Mouse (Mus musculus) C2C12 (cell line): Measurements from ENCODE around the gene Gpsm1. TPM values are rescaled to one million over a fixed set of nuclear protein-coding genes. Genes with fewer than 3 reads are reported as not detected.

Source experiments
- H3K27me3 ChIP-seq: one replicate; pipeline ENCODE4 v1.6.1; 2011; ENCODE audit not compliant: control insufficient read depth, insufficient read depth, insufficient read length
- H3K36me3 ChIP-seq: one replicate; pipeline ENCODE4 v1.6.1; 2011; ENCODE audit not compliant: control insufficient read depth, insufficient read depth
- H3K4me3 ChIP-seq: one replicate; pipeline ENCODE4 v1.5.1; 2011; ENCODE audit warnings: mild to moderate bottlenecking, control low read depth; ENCODE audit not compliant: poor library complexity, insufficient read depth, severe bottlenecking
- H3K79me2 ChIP-seq: one replicate; pipeline ENCODE4 v1.6.1; 2011; ENCODE audit not compliant: control insufficient read depth, insufficient read depth
- H3K79me3 ChIP-seq: one replicate; pipeline ENCODE4 v1.6.1; 2011; ENCODE audit warnings: low read depth, control low read depth
- H3ac ChIP-seq: one replicate; pipeline ENCODE3; 2011; ENCODE audit warnings: low read depth; ENCODE audit not compliant: control insufficient read depth, insufficient read length
- CEBPB ChIP-seq: IDR thresholded peaks from one replicate; pipeline ENCODE4 v1.6.1; 2011; ENCODE audit warnings: low read depth, mild to moderate bottlenecking, control low read depth, moderate library complexity
- CTCF ChIP-seq: IDR thresholded peaks from one replicate; pipeline ENCODE4 v1.5.1; 2011; ENCODE audit not compliant: control insufficient read depth, insufficient read depth, insufficient read length
- FOSL1 ChIP-seq: IDR thresholded peaks from one replicate; pipeline ENCODE4 v1.8.0; 2011; ENCODE audit warnings: mild to moderate bottlenecking, low read length; ENCODE audit not compliant: poor library complexity, insufficient read depth, severe bottlenecking
- MAX ChIP-seq: IDR thresholded peaks from one replicate; pipeline ENCODE4 v1.6.1; 2011; ENCODE audit warnings: mild to moderate bottlenecking, control low read depth
- MYOD1 ChIP-seq: IDR thresholded peaks from one replicate; pipeline ENCODE4 v1.6.1; 2011; ENCODE audit warnings: low read depth; ENCODE audit not compliant: control insufficient read depth, insufficient read length
- MYOG ChIP-seq: IDR thresholded peaks from one replicate; pipeline ENCODE4 v1.6.1; 2011; ENCODE audit not compliant: control insufficient read depth, insufficient read length; ENCODE audit errors: extremely low read depth
- USF1 ChIP-seq: IDR thresholded peaks from one replicate; pipeline ENCODE4 v1.6.1; 2011; ENCODE audit warnings: low read depth, mild to moderate bottlenecking, control low read depth, moderate library complexity
- polyA plus RNA-seq: library from polyadenylated mRNA; unstranded; fragments of >200 nt; fragmentation: generic; extraction: Trizol; gene quantifications from one replicate; pipeline ENCODE4 v1.2.1, GENCODE M21; 2012; ENCODE audit warnings: missing spikeins

Gpsm1 gene
- polyA plus RNA-seq, 1 experiment = 20.6 TPM

DNA sequence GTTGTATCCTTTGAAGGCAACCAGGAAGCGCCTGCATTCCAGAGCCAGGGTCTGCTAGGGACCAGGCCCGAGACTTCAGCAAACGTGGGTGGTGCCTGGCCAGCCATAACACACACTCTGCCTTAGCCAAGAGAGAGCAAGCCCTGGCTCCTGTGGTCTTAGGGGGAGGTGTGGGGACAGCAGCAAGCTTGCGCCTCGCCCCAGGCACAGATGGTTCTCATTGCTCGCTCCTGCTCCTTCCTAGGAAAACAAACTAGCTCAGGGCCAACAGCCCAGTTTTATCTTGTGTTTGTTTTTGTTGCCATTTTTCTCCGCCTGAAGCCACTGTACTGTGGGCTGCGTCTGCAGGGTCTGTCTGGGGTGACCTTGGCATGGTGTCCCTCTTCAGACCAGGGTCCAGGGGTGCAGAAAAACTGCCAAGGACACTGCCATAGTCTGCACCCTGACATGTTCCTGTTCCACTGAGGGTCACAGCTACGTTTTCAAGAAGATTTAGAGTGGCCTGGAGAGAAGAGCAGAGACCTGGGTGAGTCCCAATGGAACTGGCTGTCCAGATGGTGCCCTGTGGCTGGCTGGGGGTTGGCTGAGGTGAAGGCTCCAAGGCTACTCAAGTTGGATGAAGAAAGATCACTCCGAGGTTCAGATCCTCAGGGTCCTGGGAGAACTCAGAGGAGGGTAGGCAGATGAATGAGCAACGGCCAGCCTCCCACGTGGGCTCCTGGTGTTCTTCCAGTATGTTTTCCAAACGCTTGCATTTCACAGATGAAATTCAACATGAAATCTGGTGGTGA, 839 bp upstream of the Gpsm1 start:
- Histone ChIP-seq H3K4me3 (peak overlapping the region; percentile 65), H3K27me3 (no peaks in the 10 kb centered on the region), H3K79me3 (peaks cover 2% of the 10 kb centered on the region), H3K79me2 (peaks cover 29% of the 10 kb centered on the region), H3ac (no peak overlapping the region), H3K36me3 (no peaks in the 10 kb centered on the region)
- TF ChIP-seq MYOG (no peak), CEBPB (no peak), MAX (no peak), MYOD1 (no peak), FOSL1 (no peak), CTCF (no peak), USF1 (no peak)

DNA sequence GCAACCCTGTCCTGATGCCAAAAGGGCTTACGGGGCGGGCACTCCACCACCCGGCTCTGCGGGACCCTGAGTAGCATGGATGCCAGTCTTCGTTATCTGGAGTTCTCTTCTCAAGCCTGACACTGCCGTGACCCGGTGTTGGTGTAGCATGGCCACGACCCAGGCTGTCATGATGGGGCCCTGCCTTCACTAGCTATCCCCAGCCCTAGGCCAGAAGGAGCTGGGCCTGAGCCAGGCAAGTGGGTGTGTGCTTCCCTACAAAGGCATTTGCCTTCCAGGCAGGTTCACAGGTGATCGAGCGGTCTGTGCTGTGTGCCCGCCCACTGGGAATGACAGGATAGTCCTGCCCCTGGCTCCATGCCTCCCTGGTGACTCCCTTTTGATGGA, 603 bp downstream of the Gpsm1 start:
- peak overlapping the region; percentile 65 for H3K4me3 ChIP-seq
- no peak for TF ChIP-seq MYOD1
- TF ChIP-seq CTCF = no peak
- TF ChIP-seq USF1 = no peak
- TF ChIP-seq CEBPB = no peak
- no peak for TF ChIP-seq MAX
- H3K27me3 ChIP-seq = no peaks in the 10 kb centered on the region
- peaks cover 2% of the 10 kb centered on the region for H3K79me3 ChIP-seq
- peak overlapping the region; percentile 74 for H3ac ChIP-seq
- H3K79me2 ChIP-seq = peaks cover 37% of the 10 kb centered on the region
- H3K36me3 ChIP-seq = no peaks in the 10 kb centered on the region

DNA sequence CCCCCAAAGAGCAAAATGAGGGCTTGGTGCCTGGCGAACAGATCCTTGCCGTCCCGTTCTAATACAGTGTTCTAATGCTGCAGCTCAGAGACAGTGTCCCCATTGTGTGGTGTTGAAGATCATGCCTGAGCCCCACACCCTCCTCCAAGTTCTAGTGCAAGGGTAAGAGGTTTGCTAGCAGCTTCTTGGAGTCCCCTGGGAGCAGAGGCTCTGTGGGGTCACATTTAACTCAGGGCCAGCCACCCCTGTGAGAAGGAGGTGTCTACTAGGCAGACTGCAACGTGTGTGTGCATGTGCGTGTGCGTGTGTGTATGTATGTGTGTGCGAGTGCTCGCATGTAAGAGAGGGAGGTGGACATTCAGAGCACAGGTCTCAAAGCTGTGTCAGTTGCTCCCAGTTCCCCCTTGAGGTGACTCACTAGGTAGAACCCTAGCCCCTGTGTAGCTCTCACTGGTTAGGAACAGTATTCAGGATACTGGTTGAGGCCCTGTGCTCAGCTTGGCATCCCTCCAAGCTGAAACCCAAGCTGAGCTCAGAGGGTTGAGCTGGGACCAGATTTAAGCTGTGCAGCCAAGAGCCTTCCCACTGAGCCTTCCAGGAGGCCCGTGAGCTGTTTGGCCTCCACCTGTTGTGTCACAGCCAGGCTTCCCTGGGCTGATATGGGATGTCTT, 1.4 kb downstream of the Gpsm1 start:
- peaks cover 2% of the 10 kb centered on the region for H3K79me3 ChIP-seq
- H3K79me2 ChIP-seq = peaks cover 41% of the 10 kb centered on the region
- H3K27me3 ChIP-seq = no peaks in the 10 kb centered on the region
- no peak for TF ChIP-seq MAX
- TF ChIP-seq MYOD1 = peak; percentile 28
- no peaks in the 10 kb centered on the region for H3K36me3 ChIP-seq
- H3ac ChIP-seq = peak overlapping the region; percentile 74
- H3K4me3 ChIP-seq = peak overlapping the region; percentile 65

DNA sequence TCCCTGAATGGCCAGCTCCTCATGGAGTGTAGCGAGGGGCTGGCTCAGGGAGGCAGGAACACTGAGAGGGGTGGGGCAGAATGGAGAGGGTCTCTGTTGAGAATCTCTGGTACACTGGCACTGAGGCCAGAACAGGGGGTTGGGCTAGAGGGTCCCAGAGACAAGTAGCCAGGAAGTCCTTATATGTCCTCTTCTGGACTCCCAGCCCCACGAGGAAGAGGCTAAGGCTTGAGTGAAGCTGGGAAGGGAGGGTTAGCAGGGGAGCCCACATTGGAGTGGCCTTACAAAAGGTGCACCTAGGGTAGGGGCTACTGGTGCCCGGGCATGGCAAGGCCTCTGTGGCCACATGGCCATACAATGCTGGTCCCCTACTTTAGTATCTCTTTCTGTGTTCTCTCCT, 2.1 kb downstream of the Gpsm1 start:
- no peak for TF ChIP-seq FOSL1
- TF ChIP-seq MYOG = no peak
- TF ChIP-seq CTCF = no peak
- TF ChIP-seq MAX = no peak
- no peak for TF ChIP-seq CEBPB
- TF ChIP-seq MYOD1 = no peak
- TF ChIP-seq USF1 = no peak
- peaks cover 2% of the 10 kb centered on the region for H3K79me3 ChIP-seq
- no peaks in the 10 kb centered on the region for H3K36me3 ChIP-seq
- H3K4me3 ChIP-seq = no peak overlapping the region
- H3K27me3 ChIP-seq = no peaks in the 10 kb centered on the region
- H3ac ChIP-seq = no peak overlapping the region
- peaks cover 41% of the 10 kb centered on the region for H3K79me2 ChIP-seq

DNA sequence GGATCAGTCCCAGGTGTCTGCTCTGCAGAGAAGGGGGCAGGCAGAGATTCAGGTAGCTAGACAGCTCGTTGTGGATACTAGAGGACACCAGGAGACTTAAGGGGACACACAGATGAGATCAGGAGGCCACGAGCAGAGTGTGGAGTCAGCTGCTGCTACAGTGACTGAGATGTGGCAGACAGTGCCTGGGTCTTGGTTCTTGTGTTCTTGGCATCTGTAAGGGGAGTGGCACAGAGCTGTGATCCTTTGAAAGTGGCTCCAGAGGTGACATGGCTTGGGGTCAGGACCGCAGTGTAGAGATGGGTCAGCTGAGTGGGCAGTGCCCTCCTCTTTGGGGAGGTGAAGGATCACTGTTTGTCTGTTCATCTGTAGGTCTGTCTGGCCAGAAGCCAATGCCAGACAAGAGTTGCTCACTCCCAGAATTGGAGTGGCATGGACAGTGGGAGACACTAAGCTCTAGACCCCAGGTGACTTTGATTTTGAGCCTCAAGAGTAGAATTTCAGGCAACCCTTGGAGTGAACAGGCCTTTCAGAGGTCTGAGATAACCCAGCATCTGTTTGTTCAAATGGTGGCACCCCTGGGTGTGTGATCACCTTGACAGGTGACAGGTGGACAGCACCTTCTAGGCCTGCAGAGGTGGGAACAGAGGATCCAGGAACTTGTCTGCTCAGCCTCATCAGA, 2.8 kb downstream of the Gpsm1 start:
- no peak overlapping the region for H3ac ChIP-seq
- no peaks in the 10 kb centered on the region for H3K36me3 ChIP-seq
- no peaks in the 10 kb centered on the region for H3K27me3 ChIP-seq
- peaks cover 41% of the 10 kb centered on the region for H3K79me2 ChIP-seq
- TF ChIP-seq CEBPB (no peak), CTCF (no peak), MAX (no peak), FOSL1 (no peak), MYOG (no peak), USF1 (no peak), MYOD1 (no peak)
- H3K4me3 ChIP-seq = no peak overlapping the region
- peaks cover 2% of the 10 kb centered on the region for H3K79me3 ChIP-seq
